Mouse (Mus musculus) layer of hippocampus, postnatal 10 days (tissue): ENCODE measurements around the gene A2ml1. TPM values are rescaled to one million over a fixed set of nuclear protein-coding genes. Genes with fewer than 3 reads are reported as not detected.
"Not testable (repeated sequence)": the region's sequence is repeated elsewhere in the genome, so short reads cannot be mapped to it uniquely, and the experiment has no call there.

Source experiments
- DNase-seq, 2 experiments: peaks; one replicate each; pipeline ENCODE4 v3.0.0; 2021; ENCODE audit warnings: low spot score in 2 of 2
- long read RNA-seq: library from polyadenylated mRNA; stranded (forward); transcript quantifications from one replicate; pipeline ENCODE4 v2.0.0, GENCODE M21; 2023
- total RNA-seq, 2 experiments: library from RNA; stranded (reverse); gene quantifications; 2 replicates each; pipeline ENCODE4 v1.2.3; 2021

Gene A2ml1
- total RNA-seq = 10 to 100 TPM in 1 of 2 experiments, 1 to 10 TPM in 1; 7.6 to 12.8 TPM
- long read RNA-seq, transcript A2ml1-203 (5 exons, 700 nt) = major isoform, 11 of 12 reads
- long read RNA-seq, partial matches to known transcripts = 0 of 12 reads
- long read RNA-seq, other reads (novel, unspliced or antisense) = 1 of 12 reads

DNA sequence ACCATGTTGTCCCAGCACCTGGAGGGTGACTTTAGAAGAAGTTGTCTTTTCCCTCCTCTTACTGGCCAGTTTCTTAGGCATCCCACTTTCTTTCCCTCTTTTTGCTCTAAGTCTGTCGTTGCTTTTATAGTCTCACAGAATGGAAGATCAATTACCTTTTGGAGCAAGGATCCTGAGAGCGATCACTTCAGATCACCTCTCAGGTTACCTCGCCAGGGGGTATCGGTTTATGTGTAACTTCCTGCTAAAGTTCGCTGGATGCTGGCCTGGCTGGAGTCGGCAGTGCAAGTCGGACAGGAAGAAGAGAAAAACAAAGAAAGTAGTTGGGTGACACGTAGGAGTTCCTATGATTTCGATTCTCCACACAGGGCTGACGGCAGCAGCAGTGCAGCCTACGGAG is at the start of gene A2ml1:
A2ml1 (minus strand) TSS at position 101 of the 400 bp plus-strand sequence.
- no peak for DNase-seq

- DNase-seq = peak; percentile 53 to 65
These were observed 48.6 kb upstream of the A2ml1 start for GRCm38 (mm10) chr6:128629771-128630739.

DNA sequence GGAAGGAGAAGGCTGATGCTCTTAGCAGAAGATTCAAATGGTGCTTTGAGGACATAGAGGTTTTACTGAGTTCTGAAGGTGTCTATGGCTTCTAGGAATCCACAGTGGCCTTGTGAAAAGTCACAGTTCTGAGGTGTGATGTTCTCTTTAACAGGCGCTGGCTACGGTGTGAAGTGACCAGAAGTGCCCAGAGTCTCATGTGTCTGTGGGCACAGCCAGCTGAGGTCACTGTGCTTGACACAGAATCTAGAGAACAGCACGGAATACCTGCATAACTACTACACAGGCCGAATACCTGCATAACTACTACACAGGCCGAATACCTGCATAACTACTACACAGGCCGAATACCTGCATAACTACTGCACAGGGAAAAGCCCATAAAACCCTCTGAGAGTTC is 43.8 kb upstream of the A2ml1 start:
- not testable (repeated sequence) for DNase-seq

GRCm38 (mm10) chr6:128624425-128624824 is 43.0 kb upstream of the A2ml1 start:
- no peak for DNase-seq

- DNase-seq = not testable (repeated sequence)
These were observed 42.0 kb upstream of the A2ml1 start, which contains the start of gene Klrb1a for GRCm38 (mm10) chr6:128623433-128623832. Klrb1a (minus strand) TSS chr6:128623533.

DNA sequence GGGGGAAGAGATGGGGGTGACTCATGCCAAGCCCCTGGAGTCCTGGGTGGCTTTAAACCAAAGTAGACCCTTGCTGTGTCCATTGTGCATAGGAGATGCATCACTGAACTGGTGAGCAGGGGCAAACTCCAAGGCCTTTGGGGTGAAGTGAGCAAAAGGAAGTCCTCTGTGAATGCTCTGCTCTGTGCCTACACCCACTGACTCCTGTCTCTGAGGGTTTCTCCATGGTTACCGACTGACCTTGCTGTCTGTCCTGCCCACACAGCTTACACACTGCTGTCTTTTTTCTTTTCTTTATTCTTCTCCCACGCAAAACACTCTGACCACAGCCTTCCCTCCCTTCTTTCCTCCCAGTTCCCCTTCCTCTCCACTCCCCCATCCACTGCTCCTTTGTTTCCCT is 41.3 kb upstream of the A2ml1 start:
- no peak for DNase-seq

DNA sequence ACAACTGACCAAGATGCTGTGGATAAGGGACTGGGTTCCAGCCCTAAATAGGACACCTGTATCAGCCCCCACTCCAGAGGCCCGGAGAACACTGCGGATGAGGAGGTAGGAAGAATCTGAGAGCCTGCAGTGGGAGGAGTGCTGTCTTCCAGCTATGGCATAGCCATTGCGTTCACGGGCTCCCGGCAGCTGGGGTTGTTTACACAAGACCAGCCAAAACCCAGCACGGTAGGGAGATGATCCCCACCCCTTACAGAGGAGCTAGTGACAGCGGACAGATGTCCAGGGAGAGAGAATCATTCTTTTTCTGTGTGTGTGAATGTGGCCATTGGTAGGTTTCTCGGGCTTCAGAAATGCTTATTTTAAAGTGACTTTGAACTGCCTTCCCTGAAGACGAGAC is 24.9 kb upstream of the A2ml1 start:
- DNase-seq = no peak

DNA sequence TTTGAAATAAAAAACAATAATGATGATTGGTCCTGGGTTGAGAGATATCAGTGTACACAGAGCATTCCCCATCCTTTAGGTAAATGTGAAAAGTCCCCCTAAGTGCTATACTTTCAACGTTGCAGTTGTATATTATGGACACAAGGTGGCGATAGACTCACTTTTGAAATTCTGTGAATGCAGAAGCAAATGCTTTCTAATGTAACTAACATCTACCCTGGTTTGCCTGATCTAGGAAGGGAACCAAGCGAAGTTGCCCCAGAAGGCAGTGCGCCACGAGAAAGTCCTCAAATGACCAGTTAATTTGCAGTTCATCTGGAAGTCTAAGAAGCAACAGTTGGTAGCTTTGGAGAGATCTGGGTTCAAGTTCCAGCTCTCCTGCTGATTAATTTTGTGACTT is 23.1 kb upstream of the A2ml1 start:
- DNase-seq = peak in 1 of 2 experiments; percentile 17

- DNase-seq = no peak
These were observed 21.2 kb upstream of the A2ml1 start for GRCm38 (mm10) chr6:128602463-128603201.

- no peak for DNase-seq
These were observed 20.6 kb upstream of the A2ml1 start for GRCm38 (mm10) chr6:128602026-128602425.

DNA sequence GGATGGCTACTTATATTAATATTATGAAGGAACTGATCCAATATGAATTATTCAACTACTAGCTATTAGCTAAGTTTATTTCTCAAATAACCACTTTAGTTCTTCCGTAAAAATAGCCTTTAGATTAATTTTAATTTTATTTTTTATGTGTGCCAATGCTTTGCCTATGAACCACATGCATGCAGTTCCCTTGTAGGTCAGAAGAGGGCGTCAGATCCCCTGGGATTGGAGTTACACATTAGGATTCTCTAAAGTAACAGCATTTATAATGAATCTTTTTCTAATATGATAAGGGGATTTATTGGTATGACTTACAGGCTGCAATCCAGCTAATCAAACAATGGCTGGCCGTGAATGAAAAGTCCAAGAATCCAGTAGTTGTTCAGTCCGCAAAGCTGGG is 18.1 kb upstream of the A2ml1 start:
- DNase-seq = peak in 1 of 2 experiments; percentile 24

DNA sequence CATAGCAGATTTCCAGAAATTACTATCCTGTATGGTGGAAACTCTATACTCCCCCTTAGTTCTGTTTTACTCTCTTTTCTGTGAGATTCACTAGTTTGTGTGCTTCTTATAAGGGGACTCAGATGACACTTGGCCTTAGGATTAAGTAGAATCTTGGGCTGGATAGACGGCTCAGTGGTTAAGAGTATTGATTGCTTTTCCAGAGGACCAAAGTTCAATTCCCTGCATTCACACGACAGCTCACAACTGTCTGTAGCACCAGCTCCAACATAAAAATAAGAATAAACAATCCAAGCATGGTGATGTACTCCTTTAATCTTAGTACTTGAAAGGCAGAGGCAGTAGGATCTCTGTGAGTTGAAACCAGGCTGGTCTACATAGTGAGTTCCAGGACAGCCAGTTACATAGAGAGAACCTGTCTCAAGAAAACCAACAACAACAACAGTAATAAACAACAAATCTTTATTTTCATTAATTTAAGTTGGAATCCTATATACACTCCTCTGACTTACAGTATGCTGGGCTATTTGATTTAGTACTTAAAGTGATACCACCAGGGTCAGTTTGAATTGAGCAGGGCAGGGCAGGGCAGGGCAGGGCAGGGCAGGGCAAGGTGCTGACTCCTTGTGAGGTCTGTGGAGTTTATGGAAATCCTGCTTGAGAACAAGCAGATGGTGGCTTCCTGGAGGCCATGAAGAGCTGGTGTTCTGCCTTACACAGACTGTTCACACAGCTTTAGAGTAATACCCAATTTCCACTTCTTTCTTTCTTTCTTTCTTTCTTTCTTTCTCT is 17.0 kb upstream of the A2ml1 start:
- no peak for DNase-seq

- DNase-seq = peak; percentile 45 to 61
These were observed 15.7 kb upstream of the A2ml1 start for GRCm38 (mm10) chr6:128597121-128597522.

DNA sequence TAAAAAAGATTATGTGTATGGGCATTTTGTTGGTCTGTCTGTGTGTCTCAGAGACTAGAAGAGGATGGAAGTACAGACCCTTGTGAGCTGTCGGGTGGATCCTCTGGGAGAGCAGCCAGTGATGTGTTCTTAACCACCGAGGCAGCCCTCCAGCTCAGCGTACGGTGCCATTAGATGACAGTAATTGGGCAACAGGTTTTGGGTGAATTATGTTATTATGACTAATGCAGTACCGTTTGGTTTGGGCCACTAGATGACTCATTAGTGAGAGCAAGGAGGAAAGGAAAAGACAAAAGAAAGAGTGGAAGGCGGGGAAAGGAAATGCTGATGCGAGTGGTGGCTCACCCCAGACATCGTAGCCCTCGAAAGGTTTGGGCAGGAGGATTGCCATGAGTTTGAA is 13.2 kb upstream of the A2ml1 start:
- DNase-seq = no peak

DNA sequence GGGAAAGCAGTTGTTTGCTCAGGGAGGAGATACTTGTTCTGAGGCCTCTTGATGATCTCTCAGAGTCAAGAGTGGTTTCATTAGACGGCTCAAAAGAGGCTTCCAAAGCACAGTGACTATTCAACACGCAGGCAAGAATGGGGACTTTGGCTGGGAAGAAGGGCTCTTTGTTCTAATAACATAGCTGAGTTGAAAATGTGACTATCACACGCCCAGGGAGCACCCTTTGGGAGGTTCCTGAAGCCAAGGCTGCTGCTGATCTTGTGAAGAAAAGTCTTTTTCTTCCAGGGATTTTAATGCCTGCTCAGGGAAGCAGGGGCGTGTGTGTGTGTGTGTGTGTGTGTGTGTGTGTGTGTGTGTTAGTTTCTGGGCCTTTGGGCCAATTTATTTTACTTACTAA is 8.0 kb upstream of the A2ml1 start:
- DNase-seq = no peak

DNA sequence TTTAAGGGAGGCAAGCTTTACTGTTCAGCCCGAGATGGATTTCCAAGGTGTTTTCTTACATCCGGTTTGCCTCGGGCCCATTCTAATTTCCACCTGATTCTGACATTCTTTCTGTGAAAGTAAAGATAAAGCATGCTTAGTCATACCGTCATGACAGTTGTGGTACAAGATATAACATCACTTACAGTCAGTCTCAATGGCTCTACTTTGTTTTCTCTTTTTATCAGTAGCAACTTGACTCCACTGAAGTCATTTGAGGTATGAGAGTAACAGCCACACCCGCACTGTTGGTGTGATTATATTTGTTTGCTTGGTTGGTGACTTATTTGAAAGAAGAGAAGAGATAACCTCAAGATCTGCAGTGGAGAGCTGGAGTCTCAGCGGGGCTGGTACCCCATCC is 6.2 kb upstream of the A2ml1 start:
- DNase-seq = no peak

- DNase-seq = no peak
These were observed 4.3 kb upstream of the A2ml1 start for GRCm38 (mm10) chr6:128585642-128586245.

DNA sequence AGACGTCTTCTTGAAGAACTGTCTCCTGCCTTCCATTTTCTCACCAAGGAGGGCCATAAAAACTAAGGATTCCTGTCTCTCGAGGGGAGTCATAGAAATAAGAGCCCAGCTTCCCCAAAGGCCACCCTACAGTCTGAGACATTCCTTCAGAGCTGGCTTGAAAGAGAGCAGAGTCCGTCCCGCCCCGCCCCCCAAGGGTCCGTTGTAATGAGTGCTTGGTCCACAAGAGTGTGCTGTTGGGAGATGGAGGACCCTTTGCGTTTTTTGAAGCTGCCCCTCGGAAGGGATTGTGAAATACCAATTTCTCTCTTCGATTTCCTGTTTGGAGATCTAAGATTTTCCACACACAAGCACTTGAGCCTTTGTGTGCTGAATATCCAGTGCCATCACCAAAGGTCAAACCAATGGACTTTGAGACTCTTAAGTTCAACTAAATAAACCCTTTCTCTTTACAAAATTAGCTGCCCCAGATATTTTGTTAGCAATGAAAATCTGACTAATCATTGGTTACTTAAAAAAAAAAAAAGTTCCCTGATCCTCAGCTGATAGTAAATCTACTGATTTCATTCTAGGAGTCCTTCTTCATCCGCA is 2.8 kb upstream of the A2ml1 start:
- DNase-seq = peak; percentile 24 to 48

DNA sequence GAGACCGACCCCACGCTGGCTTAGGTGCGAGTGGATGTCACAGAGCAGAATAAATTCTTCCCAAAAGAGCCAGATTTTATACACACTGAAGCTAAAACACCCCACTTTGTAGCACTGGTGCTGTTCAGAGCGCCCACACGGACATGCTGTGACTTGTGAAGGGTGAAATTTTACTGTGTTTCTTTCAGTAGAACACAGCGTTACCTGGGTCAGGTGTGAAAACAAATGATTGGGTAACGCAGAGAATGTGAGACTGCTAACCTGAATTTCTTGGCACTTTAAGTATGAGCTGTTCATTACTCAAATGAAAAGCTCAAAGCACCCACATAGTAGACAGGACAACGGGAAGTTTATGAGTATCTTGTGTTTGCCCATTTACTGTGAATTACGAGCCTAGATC is 4.1 kb downstream of the A2ml1 start:
- DNase-seq = no peak

DNA sequence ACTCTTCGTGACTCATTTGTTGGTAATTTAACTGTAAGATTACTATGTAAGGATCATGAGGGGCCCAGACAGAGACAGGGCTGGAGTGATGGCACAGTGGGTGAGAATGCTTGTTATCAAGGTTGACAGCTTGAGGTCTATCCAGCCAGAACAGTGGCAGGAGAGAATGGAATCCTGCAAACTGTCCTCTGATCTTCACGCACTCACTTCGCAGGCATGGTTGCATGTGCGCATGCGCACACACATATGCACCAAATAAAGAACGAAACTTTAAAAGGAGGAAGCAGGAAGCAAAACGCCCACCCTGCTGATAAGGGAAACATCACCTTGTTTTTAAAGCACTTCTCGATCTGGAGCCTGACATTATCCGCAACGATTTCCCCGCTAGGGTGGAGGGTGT is 14.8 kb downstream of the A2ml1 start:
- DNase-seq = no peak
